Mouse (Mus musculus) ES-E14 (cell line): ENCODE results near the gene Atp2a3. TPM values are rescaled to one million over a fixed set of nuclear protein-coding genes. Genes with fewer than 3 reads are reported as not detected.

Experiments
- DNase-seq: peaks from one replicate; pipeline ENCODE4 v3.0.0-alpha.2; 2013; ENCODE audit warnings: low read depth, low spot score
- H3K27ac ChIP-seq: 2 replicates; pipeline ENCODE4 v1.5.1; 2012; ENCODE audit warnings: low read depth, mild to moderate bottlenecking, low read length, moderate library complexity, mixed read lengths; ENCODE audit not compliant: poor library complexity, insufficient read depth, severe bottlenecking
- H3K36me3 ChIP-seq: 2 replicates; pipeline ENCODE4 v1.6.1; 2012; ENCODE audit warnings: mild to moderate bottlenecking, low read length, moderate library complexity, mixed read lengths; ENCODE audit not compliant: control insufficient read depth, poor library complexity, insufficient read depth, severe bottlenecking
- H3K4me1 ChIP-seq, 2 experiments: fragments of 150-350 bp in 1 of 2; sonication (generic) in 1 of 2; 2 replicates each; pipeline ENCODE4 v1.6.1; 2012; ENCODE audit warnings: low read length in 2 of 2, mild to moderate bottlenecking in 1 of 2, mixed read lengths in 1 of 2; ENCODE audit not compliant: control insufficient read depth in 2 of 2, insufficient read depth in 2 of 2, poor library complexity in 1 of 2
- H3K4me3 ChIP-seq, 2 experiments: fragments of 150-350 bp in 1 of 2; sonication (generic) in 1 of 2; 2 replicates each; pipeline ENCODE4 v1.5.1; 2012; ENCODE audit warnings: low read length in 2 of 2, low read depth in 1 of 2, mild to moderate bottlenecking in 1 of 2, mixed read lengths in 1 of 2; ENCODE audit not compliant: insufficient read depth in 1 of 2, poor library complexity in 1 of 2, severe bottlenecking in 1 of 2
- H3K9ac ChIP-seq: 2 replicates; pipeline ENCODE4 v1.6.1; 2012; ENCODE audit warnings: low read depth, mild to moderate bottlenecking, low read length, mixed read lengths; ENCODE audit not compliant: poor library complexity, insufficient read depth, severe bottlenecking
- H3K9me3 ChIP-seq: fragments of 150-350 bp; sonication (generic); 2 replicates; pipeline ENCODE4 v1.6.1; 2012; ENCODE audit warnings: low read depth, mild to moderate bottlenecking, low read length; ENCODE audit not compliant: control insufficient read depth, insufficient read depth
- CHD2 ChIP-seq: IDR thresholded peaks from 2 replicates; pipeline ENCODE4 v1.6.1; 2014; ENCODE audit warnings: mild to moderate bottlenecking, low read depth, low read length, inconsistent platforms
- HCFC1 ChIP-seq: IDR thresholded peaks from 2 replicates; pipeline ENCODE4 v1.6.1; 2012; ENCODE audit warnings: low read length, inconsistent platforms, borderline replicate concordance; ENCODE audit not compliant: insufficient read depth
- MAFK ChIP-seq: IDR thresholded peaks from 2 replicates; pipeline ENCODE4 v1.6.1; 2014; ENCODE audit warnings: mild to moderate bottlenecking, low read depth, low read length, inconsistent platforms; ENCODE audit not compliant: insufficient read depth
- ZC3H11A ChIP-seq: IDR thresholded peaks from 2 replicates; pipeline ENCODE4 v1.6.1; 2012; ENCODE audit warnings: low read depth, mild to moderate bottlenecking, inconsistent platforms, low read length, borderline replicate concordance
- ZNF384 ChIP-seq: IDR thresholded peaks from 2 replicates; pipeline ENCODE4 v1.6.1; 2012; ENCODE audit warnings: low read depth, low read length, inconsistent platforms
- in situ Hi-C, 2 experiments: fragments of 600-800 bp; cut with MboI; formaldehyde crosslinking; loops; one replicate each; pipeline ENCODE4 v1.15.1; 2025; ENCODE audit warnings: low sequenced_read_pairs in 2 of 2, inconsistent platforms in 1 of 2; ENCODE audit not compliant: unreplicated experiment in 2 of 2
- total RNA-seq: library from RNA; depleted of rRNA; stranded (reverse); fragments of 300-350 nt; gene quantifications from 2 replicates; pipeline ENCODE4 v1.2.3, GENCODE M21; 2012

The Atp2a3 gene
- total RNA-seq, 1 experiment: 10.7 TPM

- Histone ChIP-seq H3K9ac (no peak overlapping the region), H3K36me3 (no peaks in the 10 kb centered on the region), H3K4me3 (no peak overlapping the region), H3K9me3 (no peaks in the 10 kb centered on the region), H3K27ac (no peak overlapping the region), H3K4me1 (peaks cover 0 to 4% of the 10 kb centered on the region in 2 experiments; a peak in 1 of 4 replicates)
- in situ Hi-C loops: no loop called here
- TF ChIP-seq HCFC1 (no peak), MAFK (no peak), ZC3H11A (no peak), CHD2 (no peak), ZNF384 (no peak)
- no peak for DNase-seq
Observed at GRCm38 (mm10) chr11:73016103-73016420, 55.1 kb downstream of the Atp2a3 start.

- H3K9ac ChIP-seq: peak within 1 kb of the TSS; percentile 20
- no peaks in the 10 kb centered on the region for H3K9me3 ChIP-seq
- peaks cover 0 to 4% of the 10 kb centered on the region in 2 experiments; a peak in 1 of 4 replicates for H3K4me1 ChIP-seq
- H3K4me3 ChIP-seq: peak within 1 kb of the TSS; percentile 72 to 98
- no peaks in the 10 kb centered on the region for H3K36me3 ChIP-seq
- peak; percentile 78 for DNase-seq
- TF ChIP-seq ZC3H11A: no peak
- no peak within 1 kb of the TSS for H3K27ac ChIP-seq
- in situ Hi-C loops: no loop called here
Observed at GRCm38 (mm10) chr11:73018471-73019146, 57.6 kb downstream of the Atp2a3 start, which contains the start of gene Camkk1. Camkk1 (plus strand) TSS chr11:73019008.

- no peak for TF ChIP-seq ZC3H11A
- no peak for TF ChIP-seq ZNF384
- no peak for TF ChIP-seq CHD2
- H3K4me3 ChIP-seq: peak overlapping the region; percentile 72 to 98
- DNase-seq: no peak
- H3K36me3 ChIP-seq: no peaks in the 10 kb centered on the region
- H3K4me1 ChIP-seq: peaks cover 0 to 4% of the 10 kb centered on the region in 2 experiments; a peak in 1 of 4 replicates
- H3K27ac ChIP-seq: no peak overlapping the region
- peak overlapping the region; percentile 20 for H3K9ac ChIP-seq
- H3K9me3 ChIP-seq: no peaks in the 10 kb centered on the region
- in situ Hi-C loops: no loop called here
Observed at GRCm38 (mm10) chr11:73019147-73019795, 58.3 kb downstream of the Atp2a3 start.

GRCm38 (mm10) chr11:73020953-73021800, 60.2 kb downstream of the Atp2a3 start:
- TF ChIP-seq CHD2: no peak
- Histone ChIP-seq H3K36me3 (no peaks in the 10 kb centered on the region), H3K9ac (no peak overlapping the region), H3K4me3 (no peak overlapping the region), H3K27ac (no peak overlapping the region), H3K4me1 (peaks cover 0 to 4% of the 10 kb centered on the region in 2 experiments; a peak in 1 of 4 replicates), H3K9me3 (no peaks in the 10 kb centered on the region)
- no peak for DNase-seq
- in situ Hi-C loops: no loop called here
